In the genomic region with DNA sequence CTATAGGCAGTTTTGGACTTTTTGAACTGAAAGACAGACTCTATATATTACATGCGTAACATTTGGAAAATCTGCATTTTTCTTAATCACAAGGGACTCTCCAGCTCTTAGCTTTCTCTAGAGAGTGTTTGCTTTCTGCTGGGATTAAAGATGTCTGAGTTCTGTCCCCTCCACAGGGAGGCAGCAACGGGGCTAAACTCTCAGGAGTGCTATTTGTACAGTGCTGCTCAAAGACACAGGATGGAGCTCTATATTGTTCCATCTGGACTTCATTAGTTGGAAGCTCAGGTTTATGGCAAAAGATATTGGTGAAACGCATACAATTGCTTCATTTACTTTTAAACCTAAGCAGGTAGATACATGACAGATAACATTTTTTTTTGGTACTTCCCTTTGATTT, we compare ENCODE assay signal across 33 mouse cellular contexts. TPM values are rescaled to one million over a fixed set of nuclear protein-coding genes. Genes with fewer than 3 reads are reported as not detected.
DNase-seq lines count a peak whose midpoint lies in the region; ATAC-seq and TF ChIP-seq lines count a peak whose summit lies in the region.
"Had no signal": no experiment of that assay in that cellular context is flagged by ENCODE, and none has a peak within 500 bp of the region (broad histone marks: within the 10 kb centered on the region; RNA-seq: fewer than 3 reads in every experiment).

No protein-coding gene starts in this region.

- TF ChIP-seq EP300 in stomach, postnatal 0 days (optimal IDR thresholded peaks at IDR 0.05) = no peak

- TF ChIP-seq CTCF in forebrain, postnatal 0 days (IDR thresholded peaks at IDR 0.05; ENCODE audit: low read depth) = peak; percentile 18; the same call in 1 of the 2 replicates
- TF ChIP-seq CTCF in kidney, postnatal 0 days (IDR thresholded peaks at IDR 0.05; ENCODE audit: low read depth) = 0 out of 2 replicates have a peak, but pooled peaks have one; percentile 6
- TF ChIP-seq CTCF in stomach, postnatal 0 days (IDR thresholded peaks at IDR 0.05; ENCODE audit: low read depth) = peak; percentile 15; the same call in 1 of the 2 replicates

- 74% methylated on average over 3 of the region's 3 CpGs for WGBS in forebrain, postnatal 0 days
- WGBS in forebrain, embryonic 15.5 days = 70% methylated on average over 3 of the region's 3 CpGs
- 68% methylated on average over 3 of the region's 3 CpGs for WGBS in kidney, postnatal 0 days
- WGBS in kidney, embryonic 16.5 days = 74% methylated on average over 3 of the region's 3 CpGs
- 68% methylated on average over 3 of the region's 3 CpGs for WGBS in stomach, postnatal 0 days

- no peak overlapping the region for H3K27ac ChIP-seq in forebrain, postnatal 0 days (ENCODE audit: low read depth, low read length)
- no peak overlapping the region for H3K27ac ChIP-seq in forebrain, embryonic 15.5 days (replicated peaks)
- H3K27ac ChIP-seq in kidney, postnatal 0 days = no peak overlapping the region
- H3K27ac ChIP-seq in kidney, embryonic 16.5 days (ENCODE audit: low read length) = no peak overlapping the region
- no peak overlapping the region for H3K27ac ChIP-seq in stomach, postnatal 0 days (replicated peaks)
- H3K27ac ChIP-seq: embryonic facial prominence, embryonic 13.5 days; forebrain, embryonic 10.5 days; hindbrain, embryonic 10.5 days; hindbrain, embryonic 15.5 days; limb, embryonic 13.5 days; midbrain, embryonic 12.5 days; neural tube, embryonic 15.5 days; stomach, embryonic 15.5 days had no signal

- H3K4me2 ChIP-seq in forebrain, postnatal 0 days (ENCODE audit: low read depth) = no peak overlapping the region
- H3K4me2 ChIP-seq in forebrain, embryonic 15.5 days (replicated peaks) = no peak overlapping the region
- H3K4me2 ChIP-seq in kidney, postnatal 0 days (ENCODE audit: low read length) = no peak overlapping the region
- no peak overlapping the region for H3K4me2 ChIP-seq in kidney, embryonic 16.5 days (replicated peaks; ENCODE audit: low read depth, low read length)
- H3K4me2 ChIP-seq in stomach, postnatal 0 days (replicated peaks; ENCODE audit: low read depth) = no peak overlapping the region
- H3K4me2 ChIP-seq: embryonic facial prominence, embryonic 13.5 days; heart, embryonic 12.5 days; hindbrain, embryonic 15.5 days; limb, embryonic 13.5 days; liver, embryonic 11.5 days; midbrain, embryonic 12.5 days; neural tube, embryonic 15.5 days; stomach, embryonic 15.5 days had no signal

- H3K4me1 ChIP-seq in forebrain, postnatal 0 days (ENCODE audit: insufficient read depth) = peaks cover 11% of the 10 kb centered on the region
- peaks cover 19% of the 10 kb centered on the region for H3K4me1 ChIP-seq in forebrain, embryonic 15.5 days
- H3K4me1 ChIP-seq in kidney, postnatal 0 days (replicated peaks; ENCODE audit: insufficient read depth, low read length) = no peaks in the 10 kb centered on the region
- H3K4me1 ChIP-seq in kidney, embryonic 16.5 days (ENCODE audit: insufficient read depth, low read length) = peaks cover 7% of the 10 kb centered on the region; the same call in 1 of the 2 replicates
- no peaks in the 10 kb centered on the region for H3K4me1 ChIP-seq in stomach, postnatal 0 days (replicated peaks; ENCODE audit: control insufficient read depth, insufficient read depth)

- H3K9me3 ChIP-seq in forebrain, postnatal 0 days (ENCODE audit: low read length) = no peaks in the 10 kb centered on the region
- H3K9me3 ChIP-seq in forebrain, embryonic 15.5 days = no peaks in the 10 kb centered on the region
- no peaks in the 10 kb centered on the region for H3K9me3 ChIP-seq in kidney, postnatal 0 days (replicated peaks; ENCODE audit: low read length)
- H3K9me3 ChIP-seq in kidney, embryonic 16.5 days (ENCODE audit: low read length) = no peaks in the 10 kb centered on the region
- H3K9me3 ChIP-seq in stomach, postnatal 0 days (ENCODE audit: control insufficient read depth, low read length) = no peaks in the 10 kb centered on the region
- H3K9me3 ChIP-seq: embryonic facial prominence, embryonic 13.5 days; forebrain, embryonic 10.5 days; heart, embryonic 12.5 days; hindbrain, embryonic 10.5 days; hindbrain, embryonic 15.5 days; limb, embryonic 13.5 days; megakaryocyte, embryonic 14.5 days; midbrain, embryonic 12.5 days; neural tube, embryonic 15.5 days; stomach, embryonic 15.5 days had no signal

- no peak overlapping the region for H3K9ac ChIP-seq in forebrain, postnatal 0 days
- H3K9ac ChIP-seq in forebrain, embryonic 15.5 days (replicated peaks) = no peak overlapping the region
- H3K9ac ChIP-seq in kidney, postnatal 0 days (ENCODE audit: low read depth, low read length) = no peak overlapping the region
- no peak overlapping the region for H3K9ac ChIP-seq in kidney, embryonic 16.5 days (replicated peaks; ENCODE audit: low read length)
- no peak overlapping the region for H3K9ac ChIP-seq in stomach, postnatal 0 days (ENCODE audit: low read length)
- H3K9ac ChIP-seq: embryonic facial prominence, embryonic 13.5 days; heart, embryonic 12.5 days; hindbrain, embryonic 15.5 days; limb, embryonic 13.5 days; midbrain, embryonic 12.5 days; neural tube, embryonic 15.5 days; stomach, embryonic 15.5 days had no signal

- no peak for ATAC-seq in forebrain, postnatal 0 days
- no peak for ATAC-seq in forebrain, embryonic 15.5 days (replicated peaks)
- ATAC-seq in kidney, postnatal 0 days (replicated peaks; ENCODE audit: low FRiP score, low read depth) = no peak
- ATAC-seq in kidney, embryonic 16.5 days (ENCODE audit: low FRiP score, low TSS enrichment) = no peak
- ATAC-seq in stomach, postnatal 0 days (ENCODE audit: low FRiP score, low TSS enrichment) = no peak
- ATAC-seq: forebrain, embryonic 16.5 days; inflammation-experienced regulatory T-cells, adult 6 months had no signal

- DNase-seq in forebrain, postnatal 0 days = no peak
- no peak for DNase-seq in kidney, postnatal 0 days (ENCODE audit: low spot score)
- DNase-seq in thymus, postnatal 4 days = peak; percentile 13
- no peak for DNase-seq in thymus, adult 18-20 months
- no peak for DNase-seq in stomach, postnatal 0 days (ENCODE audit: low spot score)
- no peak for DNase-seq in cerebellum, postnatal 4 days (ENCODE audit: low spot score in 2 of 2)
- DNase-seq: adrenal gland, adult 8-10 months; cerebellum, adult 11 months; cerebellum, adult 9-10 months; gastrocnemius, postnatal 25 days; heart, adult 11 months; heart, postnatal 10 days; kidney, adult 2 months; kidney, postnatal 10 days; lung, postnatal 4 days; retina, postnatal 1 day; right cerebral cortex, postnatal 14 days; thymus, postnatal 25 days had no signal

- H3K36me3 ChIP-seq in forebrain, postnatal 0 days (ENCODE audit: insufficient read depth) = no peaks in the 10 kb centered on the region
- no peaks in the 10 kb centered on the region for H3K36me3 ChIP-seq in forebrain, embryonic 15.5 days
- H3K36me3 ChIP-seq in kidney, postnatal 0 days (ENCODE audit: insufficient read depth, low read length) = peaks cover 13% of the 10 kb centered on the region; the same call in 1 of the 2 replicates
- no peaks in the 10 kb centered on the region for H3K36me3 ChIP-seq in kidney, embryonic 16.5 days (ENCODE audit: insufficient read depth, low read length)
- H3K36me3 ChIP-seq in stomach, postnatal 0 days (ENCODE audit: control insufficient read depth, insufficient read depth, low read length) = peaks cover 7% of the 10 kb centered on the region; the same call in 1 of the 2 replicates
- H3K36me3 ChIP-seq: forebrain, embryonic 10.5 days; hindbrain, embryonic 10.5 days; hindbrain, embryonic 15.5 days; midbrain, embryonic 12.5 days; neural tube, embryonic 15.5 days; stomach, embryonic 15.5 days had no signal

- no peaks in the 10 kb centered on the region for H3K27me3 ChIP-seq in forebrain, postnatal 0 days (ENCODE audit: insufficient read depth, low read length)
- no peaks in the 10 kb centered on the region for H3K27me3 ChIP-seq in forebrain, embryonic 15.5 days
- no peaks in the 10 kb centered on the region for H3K27me3 ChIP-seq in kidney, postnatal 0 days (ENCODE audit: insufficient read depth, low read length)
- H3K27me3 ChIP-seq in kidney, embryonic 16.5 days (ENCODE audit: insufficient read depth, low read length) = no peaks in the 10 kb centered on the region
- no peaks in the 10 kb centered on the region for H3K27me3 ChIP-seq in stomach, postnatal 0 days (ENCODE audit: control insufficient read depth, insufficient read depth, low read length)
- H3K27me3 ChIP-seq: embryonic facial prominence, embryonic 13.5 days; heart, embryonic 12.5 days; hindbrain, embryonic 15.5 days; limb, embryonic 13.5 days; megakaryocyte, embryonic 14.5 days; midbrain, embryonic 12.5 days; neural tube, embryonic 15.5 days; stomach, embryonic 15.5 days had no signal

- no peak overlapping the region for H3K4me3 ChIP-seq in forebrain, postnatal 0 days (ENCODE audit: low read depth, low read length)
- H3K4me3 ChIP-seq in forebrain, embryonic 15.5 days = no peak overlapping the region
- H3K4me3 ChIP-seq in kidney, postnatal 0 days (replicated peaks; ENCODE audit: low read depth, low read length) = no peak overlapping the region
- H3K4me3 ChIP-seq in kidney, embryonic 16.5 days (ENCODE audit: low read length) = no peak overlapping the region
- H3K4me3 ChIP-seq in stomach, postnatal 0 days (ENCODE audit: low read depth, low read length) = no peak overlapping the region
- H3K4me3 ChIP-seq: embryonic facial prominence, embryonic 13.5 days; forebrain, embryonic 10.5 days; heart, embryonic 12.5 days; hindbrain, embryonic 10.5 days; hindbrain, embryonic 15.5 days; limb, embryonic 13.5 days; megakaryocyte, embryonic 14.5 days; midbrain, embryonic 12.5 days; neural tube, embryonic 15.5 days; stomach, embryonic 15.5 days had no signal

RNA-seq across cellular contexts. Expression of a gene that starts 15.3 kb away (rescaled TPM):
- total RNA-seq in forebrain, postnatal 0 days (2014; rRNA removed) = 400 and 473 TPM in 2 replicates
- polyA plus RNA-seq in forebrain, postnatal 0 days (2015; fragmentation: Nextera tagmentation; extraction: Ambion mirVana) = 287 and 333 TPM in 2 replicates
- polyA plus RNA-seq in forebrain, embryonic 15.5 days (2015; fragmentation: Nextera tagmentation; extraction: Ambion mirVana) = 166 and 196 TPM in 2 replicates
- 9.4 and 9.9 TPM in 2 replicates for polyA plus RNA-seq in kidney, postnatal 0 days (2015; fragmentation: Nextera tagmentation; extraction: Ambion mirVana)
- 10.7 and 12.3 TPM in 2 replicates for polyA plus RNA-seq in kidney, embryonic 16.5 days (2015; fragmentation: Nextera tagmentation; extraction: Ambion mirVana)
- polyA plus RNA-seq in stomach, postnatal 0 days (2015; fragmentation: Nextera tagmentation; extraction: Ambion mirVana) = 11.9 and 12.8 TPM in 2 replicates

RNA-seq across cellular contexts. Expression of a gene that starts 30.5 kb away (rescaled TPM):
- 107 and 108 TPM in 2 replicates for total RNA-seq in forebrain, postnatal 0 days (2014; rRNA removed)
- 128 and 138 TPM in 2 replicates for polyA plus RNA-seq in forebrain, postnatal 0 days (2015; fragmentation: Nextera tagmentation; extraction: Ambion mirVana)
- 133 and 134 TPM in 2 replicates for polyA plus RNA-seq in forebrain, embryonic 15.5 days (2015; fragmentation: Nextera tagmentation; extraction: Ambion mirVana)
- polyA plus RNA-seq in kidney, postnatal 0 days (2015; fragmentation: Nextera tagmentation; extraction: Ambion mirVana) = 70.1 and 74.9 TPM in 2 replicates
- polyA plus RNA-seq in kidney, embryonic 16.5 days (2015; fragmentation: Nextera tagmentation; extraction: Ambion mirVana) = 54.9 and 62.6 TPM in 2 replicates
- polyA plus RNA-seq in stomach, postnatal 0 days (2015; fragmentation: Nextera tagmentation; extraction: Ambion mirVana) = 46.7 and 49.1 TPM in 2 replicates

Comparison
In these comparisons a context has a peak if more than half of its experiments do, and no peak if none do; other contexts are left out.
1. RNA of a gene that starts 15.3 kb away (polyA plus RNA-seq): 287 to 333 TPM in forebrain, postnatal 0 days and 166 to 196 TPM in forebrain, embryonic 15.5 days; 11.9 to 12.8 TPM in stomach, postnatal 0 days, 10.7 to 12.3 TPM in kidney, embryonic 16.5 days and 9.4 to 9.9 TPM in kidney, postnatal 0 days; every median in the first group is over 10 times any median in the second.
2. Peak in every context shown above with its lines, with median percentiles within 50 percentile points of each other: CTCF ChIP-seq.